Mouse (Mus musculus) skeletal muscle tissue, adult 2 months (tissue): ENCODE data around the gene Cyp1b1.

Experiments used
- DNase-seq: peaks from one replicate; pipeline ENCODE4 v3.0.0-alpha.2; 2012; ENCODE audit warnings: low read depth, low spot score

Gene Cyp1b1

DNA sequence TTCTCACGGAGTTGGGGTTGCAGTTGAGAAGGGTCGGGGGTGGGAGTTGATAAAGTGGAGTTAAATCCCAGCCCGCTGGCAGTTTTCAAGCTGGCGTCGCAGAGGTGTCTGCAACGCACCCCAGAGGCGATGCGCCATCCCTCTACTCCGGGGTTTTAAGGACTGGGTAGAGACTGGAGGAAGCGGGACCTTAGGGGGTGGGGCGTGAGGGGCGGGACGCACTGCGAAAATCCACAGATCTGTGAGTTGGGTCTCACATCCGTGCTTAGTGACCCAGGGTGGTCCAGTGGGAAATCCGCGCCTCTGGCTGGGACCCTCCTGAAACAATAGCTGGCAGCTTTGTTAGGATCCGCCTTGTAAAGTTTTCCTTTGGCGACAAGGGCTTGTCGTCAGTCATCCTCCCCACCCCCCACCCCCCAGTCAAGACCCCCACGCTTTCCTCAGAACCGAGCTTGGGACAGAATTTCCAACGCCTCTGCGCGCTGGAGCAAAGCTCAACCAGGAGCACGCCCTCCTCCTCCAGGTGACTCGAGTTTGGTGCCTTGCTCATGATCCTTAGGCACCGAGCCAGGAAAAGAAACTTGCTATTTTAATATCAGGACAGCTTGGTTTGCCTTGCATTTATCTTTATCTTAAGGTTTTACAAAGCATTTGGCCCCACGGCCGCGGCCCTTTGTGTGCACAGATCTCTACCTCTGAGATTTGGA is at the start of gene Cyp1b1:
TSS of gene Cyp1b1 (minus strand) at position 131 of the 707 bp plus-strand sequence.
- DNase-seq, result no peak

DNA sequence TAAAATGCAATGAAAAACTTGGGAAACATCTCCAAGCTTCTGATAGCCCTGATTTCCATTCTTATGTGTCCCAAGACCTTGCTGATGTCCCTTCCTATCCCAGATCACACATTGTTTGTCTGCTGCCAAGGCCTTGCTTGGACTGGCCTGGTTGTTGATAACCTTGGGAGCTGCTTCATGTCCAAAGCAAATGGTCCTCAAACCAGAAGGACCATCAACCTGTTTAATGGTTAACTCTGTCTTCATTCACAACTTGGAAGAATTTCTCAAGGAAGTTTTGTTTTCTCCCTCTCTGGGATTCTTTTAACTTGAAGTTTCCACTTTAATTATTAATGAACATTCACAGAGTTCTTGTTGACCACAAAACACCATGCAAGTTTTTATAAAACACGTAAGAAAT is 47.0 kb upstream of the Cyp1b1 start:
- no peak for DNase-seq

DNA sequence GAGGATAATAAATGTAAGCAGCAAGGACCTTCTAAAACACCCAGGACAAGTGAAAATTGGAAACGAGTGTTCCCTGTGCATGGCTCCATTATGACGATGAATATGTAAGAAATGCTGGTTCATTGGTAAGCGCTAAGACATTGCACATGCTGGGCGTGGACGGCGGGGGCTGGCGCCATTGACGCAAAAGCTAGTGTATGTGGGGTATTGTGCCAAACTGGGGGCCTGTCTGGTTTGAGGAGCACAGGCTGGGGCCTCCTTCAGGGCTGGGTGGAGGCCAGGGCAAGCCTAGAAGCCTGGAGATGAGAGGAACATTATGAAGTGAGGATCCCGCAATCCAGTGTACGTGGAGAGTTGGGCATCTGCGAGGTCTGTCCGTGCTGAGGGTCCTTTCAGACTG is 39.0 kb upstream of the Cyp1b1 start:
- no peak for DNase-seq

DNA sequence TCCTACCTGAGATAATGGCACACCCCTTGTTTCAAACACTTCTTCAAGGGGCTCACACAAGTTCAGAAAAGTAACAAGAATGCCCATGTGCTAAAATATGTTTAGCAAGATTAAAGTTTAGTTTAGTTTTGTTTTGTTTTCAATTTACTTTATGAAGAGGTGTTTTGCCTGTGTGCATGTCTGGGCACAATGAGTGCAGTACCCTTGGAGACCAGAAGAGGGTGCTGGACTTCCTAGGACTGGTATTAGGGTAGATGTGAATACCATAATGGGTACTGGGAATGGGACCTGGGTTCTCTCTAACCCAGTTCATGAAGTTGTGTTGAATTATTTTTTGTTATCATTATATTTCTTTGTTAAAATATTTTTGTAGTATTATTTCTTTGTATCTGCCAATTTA is 38.0 kb upstream of the Cyp1b1 start:
- DNase-seq, result no peak

DNA sequence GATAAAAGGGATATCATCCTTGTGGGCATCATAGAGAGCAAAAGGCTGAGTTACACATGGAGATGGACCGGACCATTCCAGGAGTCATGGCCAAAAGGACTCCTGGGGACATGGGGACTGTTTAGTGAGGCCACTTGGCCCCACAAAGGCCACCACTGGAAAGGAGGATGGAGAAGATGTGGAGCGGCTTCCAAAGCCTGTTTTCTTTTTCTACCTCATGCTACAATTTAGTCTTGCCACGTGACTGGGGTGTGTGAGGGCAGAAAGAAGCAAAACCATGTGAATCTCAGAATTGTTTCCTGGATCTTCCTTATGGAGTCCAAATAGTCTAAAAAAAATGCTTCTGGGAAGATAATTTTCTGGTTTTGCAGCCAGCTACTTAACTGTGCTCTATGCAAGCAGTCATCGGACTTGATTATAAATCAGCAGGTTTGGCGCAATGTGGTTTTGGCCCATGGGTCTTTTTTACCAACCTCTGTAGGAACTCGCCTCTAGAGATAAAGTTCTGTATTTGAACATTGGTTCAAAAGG is 36.9 kb upstream of the Cyp1b1 start:
- DNase-seq, result no peak

DNA sequence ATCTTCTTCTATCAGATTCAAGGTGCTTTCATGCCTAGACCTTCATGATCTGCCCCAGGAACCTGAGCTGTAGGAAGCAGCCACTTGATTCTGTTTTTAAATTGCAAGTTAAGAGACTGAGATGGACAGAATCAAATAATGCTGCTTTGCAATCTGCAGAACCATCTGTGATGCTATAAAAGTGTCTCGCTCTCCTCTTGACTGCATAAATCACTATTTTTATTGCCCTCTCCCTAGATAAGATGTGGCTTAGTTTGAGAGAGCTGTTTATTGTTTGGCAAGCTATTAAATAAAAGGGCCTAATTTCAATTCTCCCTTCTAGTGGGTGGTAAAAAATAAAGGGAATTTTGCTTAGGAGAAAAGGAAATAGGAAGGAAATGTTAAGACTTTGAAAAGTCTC is 34.8 kb upstream of the Cyp1b1 start:
- DNase-seq, result no peak

DNA sequence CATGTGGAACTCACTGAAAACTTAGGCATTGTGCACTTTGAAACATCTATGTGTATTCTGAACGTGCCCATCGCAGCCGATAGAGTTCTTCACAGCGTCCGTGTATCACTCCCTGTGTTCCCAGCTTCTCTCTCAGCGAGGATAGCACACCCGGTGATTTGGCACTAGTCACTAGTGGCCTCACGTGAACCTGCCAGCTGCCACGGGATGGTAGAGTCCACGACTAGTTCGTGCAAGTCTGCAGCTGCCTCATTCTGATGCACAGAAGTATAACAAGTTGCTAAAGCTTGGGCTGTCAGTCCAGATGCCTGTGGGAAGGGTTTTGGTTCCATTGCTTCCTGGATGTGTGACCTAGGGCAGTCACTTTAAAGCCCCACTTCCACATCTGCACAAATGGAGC is 32.1 kb upstream of the Cyp1b1 start:
- no peak for DNase-seq

DNA sequence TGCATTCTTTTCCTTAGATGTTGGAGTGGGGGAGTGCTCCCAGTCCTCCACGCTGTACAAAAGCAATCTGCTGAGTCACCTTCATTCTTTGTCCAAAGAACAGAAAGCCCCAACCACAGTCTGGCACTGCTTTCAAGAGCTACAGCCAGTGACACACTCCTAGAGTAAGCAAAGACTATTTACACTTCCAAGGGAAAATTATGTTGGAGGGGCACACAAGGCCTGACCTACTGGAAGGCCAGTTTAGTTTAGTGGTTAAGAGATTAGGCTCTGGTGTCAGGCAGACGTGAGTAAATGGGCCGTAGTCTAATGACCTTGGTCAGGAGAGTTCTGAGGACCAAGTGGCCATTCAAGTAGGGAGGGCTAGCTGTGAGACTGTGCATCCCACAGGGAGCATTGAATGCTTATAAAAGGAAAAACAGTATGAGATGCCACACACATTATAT is 31.3 kb upstream of the Cyp1b1 start:
- DNase-seq, result peak; percentile 52

DNA sequence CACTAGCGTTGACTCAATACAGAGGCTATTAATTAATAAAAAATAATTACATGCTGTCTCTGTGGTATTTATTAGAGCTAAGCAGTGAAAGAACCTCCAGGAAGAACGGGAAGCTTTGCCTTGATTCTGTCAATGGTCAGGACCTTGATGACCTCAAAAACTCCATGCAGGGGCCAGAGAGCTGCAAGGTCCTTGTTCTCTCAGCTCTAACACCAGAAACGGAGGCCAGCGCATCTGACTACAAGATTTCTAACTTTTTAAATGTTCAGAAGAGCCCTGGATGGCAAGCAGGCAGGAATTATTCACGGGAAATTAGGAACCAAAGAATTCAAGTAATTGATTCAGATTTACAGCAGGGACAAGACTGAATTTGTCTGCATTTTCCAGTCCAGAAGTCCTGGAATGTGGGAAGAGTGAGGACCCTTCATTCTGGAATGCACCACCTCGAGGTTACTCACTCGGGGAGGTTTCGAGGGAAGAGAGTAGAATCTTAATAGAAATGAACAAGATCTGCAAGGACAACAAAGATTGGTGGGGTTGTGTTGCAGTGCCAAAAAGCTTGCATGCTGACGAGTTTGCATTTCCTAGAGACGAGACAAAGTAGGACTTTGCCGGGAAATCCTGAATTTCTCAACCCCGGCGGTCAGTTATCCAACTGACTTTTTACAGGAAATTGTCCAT is 30.3 kb upstream of the Cyp1b1 start:
- DNase-seq, result no peak

DNA sequence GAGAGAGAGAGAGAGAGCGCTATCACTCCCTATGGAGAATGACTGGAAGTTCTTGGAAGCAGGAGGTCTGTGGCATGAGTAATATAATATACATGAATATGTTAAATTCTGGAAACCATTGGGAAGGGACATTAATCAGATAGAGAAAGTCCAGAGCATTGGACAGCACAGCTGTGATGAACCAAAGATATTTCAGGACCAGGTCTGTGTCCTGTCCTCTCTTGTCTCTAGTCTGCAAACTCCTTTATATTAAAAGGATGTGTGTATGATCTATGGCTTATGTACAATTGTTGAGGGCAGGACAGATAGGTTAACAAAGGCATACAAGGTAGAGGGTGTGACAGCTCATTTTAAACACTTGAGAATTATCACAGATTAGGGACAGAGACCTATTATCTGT is 28.6 kb upstream of the Cyp1b1 start:
- no peak for DNase-seq

DNA sequence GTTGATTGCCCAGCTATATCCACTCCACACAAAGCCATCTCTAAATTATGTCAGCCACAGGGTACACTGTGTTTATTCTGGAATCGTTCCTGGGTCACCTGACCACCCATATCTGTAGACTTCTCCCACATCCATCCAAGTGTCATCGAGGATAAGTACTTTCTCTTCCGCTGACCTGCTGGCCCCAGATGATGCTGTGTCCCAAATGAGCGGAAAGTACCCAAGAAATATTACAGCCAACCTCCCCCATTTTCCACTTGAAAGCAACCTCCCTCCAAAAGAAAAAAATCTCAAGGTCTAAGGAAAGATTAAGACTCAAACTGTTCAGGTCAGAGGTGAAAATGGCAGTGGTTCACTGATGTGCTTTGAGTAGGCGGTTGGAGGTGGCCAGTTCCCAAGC is 27.8 kb upstream of the Cyp1b1 start:
- DNase-seq, result no peak

DNA sequence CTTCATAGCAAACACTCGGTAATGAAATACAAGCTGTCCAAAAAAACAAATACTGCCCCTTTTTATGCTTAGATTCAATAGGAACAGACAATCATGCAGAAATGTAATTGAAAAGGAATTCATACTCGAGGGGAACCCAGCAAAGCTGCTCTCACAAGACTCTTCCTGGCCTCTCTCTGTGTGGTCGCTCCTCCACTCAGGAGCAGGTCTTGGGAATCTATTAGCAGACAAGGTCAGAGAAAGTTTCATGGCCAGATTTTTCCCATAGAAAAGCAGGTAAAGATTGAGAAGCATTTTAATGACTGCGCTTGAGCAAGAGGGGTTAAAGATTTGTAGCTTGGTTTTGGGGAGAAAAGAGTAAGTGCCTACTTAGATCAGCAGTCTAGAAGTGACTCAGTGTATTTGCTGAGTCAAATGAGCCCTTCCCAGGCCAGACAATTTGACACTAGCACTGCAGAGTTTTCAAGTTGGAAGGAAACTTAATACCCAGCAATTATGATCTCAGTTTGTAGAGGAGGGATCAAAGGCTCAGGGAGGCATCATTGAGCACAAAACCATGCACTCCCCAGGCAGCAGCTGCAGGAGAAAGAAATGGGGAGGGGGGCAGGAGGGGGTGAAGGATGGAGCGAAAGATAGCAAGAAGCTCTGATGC is 24.1 kb upstream of the Cyp1b1 start:
- peak; percentile 28 for DNase-seq

DNA sequence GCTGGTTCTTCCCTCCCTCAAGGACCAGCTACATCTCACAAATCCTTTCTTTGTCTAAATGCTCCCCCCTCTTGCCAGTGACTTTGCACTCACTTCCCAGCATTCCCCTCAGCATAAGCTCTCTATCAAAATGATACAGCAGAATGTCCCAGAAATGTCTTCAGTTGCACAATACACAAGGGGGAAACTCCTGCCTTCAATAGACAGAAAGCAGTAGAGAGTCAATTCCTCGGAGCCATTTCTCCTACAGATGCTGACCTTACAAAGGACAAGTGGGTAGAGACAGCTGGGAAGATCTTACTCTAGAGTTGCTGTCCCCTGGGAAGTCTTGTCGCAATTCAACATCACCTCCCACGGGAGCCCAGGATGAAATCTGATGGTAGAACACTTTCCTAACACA is 22.7 kb upstream of the Cyp1b1 start:
- peak; percentile 33 for DNase-seq

DNA sequence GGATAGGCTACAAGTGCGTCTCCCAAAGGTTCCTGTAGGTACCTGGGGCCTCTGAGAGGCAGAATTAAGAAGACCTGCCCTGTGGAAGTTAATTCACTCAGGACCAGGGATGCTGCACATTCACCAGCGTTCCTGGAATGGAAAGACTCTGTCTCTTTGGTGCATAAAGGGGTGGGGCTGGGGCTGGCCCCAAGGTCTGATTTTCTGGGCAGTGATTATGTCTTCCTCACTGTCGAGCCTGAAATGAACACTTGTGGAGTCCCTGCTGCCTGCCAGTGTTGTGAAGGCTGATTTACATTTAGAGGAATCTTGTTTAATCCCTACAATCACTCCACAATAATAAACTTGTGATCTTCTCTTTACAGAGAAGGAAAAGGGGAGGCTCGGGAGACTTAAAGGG is 18.2 kb upstream of the Cyp1b1 start:
- no peak for DNase-seq

DNA sequence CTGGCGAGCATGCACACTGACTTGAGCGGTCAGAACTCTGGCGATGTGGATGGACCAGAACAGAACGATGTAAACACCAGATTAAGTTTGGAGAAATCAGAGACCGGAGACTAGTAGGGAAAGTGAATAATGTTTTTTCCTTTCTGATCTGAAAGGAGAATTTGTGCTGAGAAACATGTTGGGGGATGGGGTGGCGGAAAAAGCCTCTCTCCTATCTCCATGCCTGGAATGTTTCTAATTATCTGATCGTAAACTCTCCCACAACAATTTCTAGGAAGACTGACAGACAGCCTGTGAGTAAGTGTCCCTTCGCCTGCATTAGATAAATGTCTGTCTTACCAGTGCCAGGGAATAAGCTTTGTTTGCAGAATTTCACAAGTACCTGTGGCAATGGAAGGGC is 16.1 kb upstream of the Cyp1b1 start:
- no peak for DNase-seq

DNA sequence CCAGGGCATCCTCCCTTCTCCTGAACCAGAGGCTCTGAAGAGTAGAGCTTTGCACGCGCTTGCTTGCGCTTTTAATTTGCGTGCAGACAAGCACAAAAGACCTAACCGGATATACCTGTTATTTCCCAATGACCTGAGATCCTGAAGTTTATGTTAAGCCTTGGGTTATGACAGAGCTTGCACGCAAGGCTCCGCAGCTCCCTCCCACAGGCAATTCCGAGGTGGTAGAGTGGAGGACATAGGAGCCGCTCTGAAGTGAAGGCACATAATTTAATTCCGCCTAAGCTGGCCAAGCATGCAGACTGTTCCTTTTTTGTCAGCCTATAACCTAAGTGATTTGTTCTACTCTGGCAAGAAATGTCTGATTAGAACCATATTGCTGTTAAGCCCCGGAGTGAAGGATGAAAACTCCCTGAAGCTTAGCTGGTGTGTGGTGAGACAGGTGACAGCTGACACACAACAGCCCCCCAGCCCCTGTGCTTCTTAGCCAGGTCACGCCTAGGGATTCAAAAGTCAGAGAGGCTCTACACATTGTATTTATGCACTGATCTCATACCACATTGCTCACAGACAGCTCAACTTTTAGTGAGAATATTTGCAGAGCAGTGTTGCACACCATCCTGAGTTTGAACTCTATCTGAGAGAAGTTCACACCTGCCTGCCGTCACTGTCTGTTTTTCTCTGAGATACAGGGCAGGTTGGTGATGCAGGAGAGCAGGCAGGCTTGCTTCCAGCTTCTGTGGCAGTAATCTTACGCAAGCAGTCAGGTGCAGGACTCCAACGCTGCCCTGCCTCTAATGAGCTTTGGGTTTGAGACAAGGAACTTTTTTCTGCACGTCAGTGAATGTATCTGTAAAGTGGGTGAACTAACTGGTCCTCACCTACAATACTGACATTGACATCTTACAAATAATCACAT is 14.0 kb upstream of the Cyp1b1 start:
- no peak for DNase-seq

DNA sequence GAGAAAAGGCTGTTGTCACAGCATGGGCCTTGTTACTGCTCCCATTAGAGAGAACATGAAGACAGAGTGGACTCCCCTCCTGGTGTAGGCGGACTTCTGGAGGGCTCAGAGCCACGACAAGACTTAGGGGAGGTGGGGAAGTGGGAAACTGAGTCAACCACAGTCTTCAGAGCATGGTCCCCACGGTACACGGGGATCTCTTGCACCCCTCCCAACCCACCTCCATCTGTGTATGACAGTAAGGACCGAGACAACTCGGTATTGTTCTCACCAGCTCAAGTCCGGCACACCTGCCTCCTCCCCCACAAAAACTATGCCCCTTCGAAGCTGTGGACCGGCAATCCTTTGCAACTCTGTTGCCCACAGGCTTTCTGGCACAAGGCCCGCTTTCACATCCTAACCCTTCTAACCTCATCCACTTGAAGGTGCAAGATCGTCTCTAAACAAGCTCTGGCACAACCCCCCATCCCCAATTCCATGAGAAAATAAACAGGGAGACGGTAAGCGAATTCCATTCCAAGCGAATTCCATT is 13.3 kb upstream of the Cyp1b1 start:
- no peak for DNase-seq

DNA sequence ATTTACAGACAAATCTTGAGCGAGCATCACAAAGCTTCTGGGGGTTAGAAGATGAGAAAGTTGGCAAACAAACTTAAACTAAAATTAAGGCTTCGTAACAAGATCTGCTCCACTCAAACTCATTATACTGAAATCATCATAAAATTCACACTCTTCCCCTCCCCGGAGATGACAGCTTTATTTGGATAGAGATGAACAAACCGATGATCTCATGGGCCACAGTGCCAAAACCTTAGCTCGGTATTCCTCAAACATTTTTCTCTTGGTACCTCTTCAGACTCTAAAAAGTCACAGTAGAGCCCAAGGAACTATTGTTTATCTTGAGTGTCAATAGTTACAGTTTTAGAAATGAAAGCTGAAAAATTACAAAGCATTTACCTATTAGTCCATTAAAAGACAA is 11.8 kb upstream of the Cyp1b1 start:
- no peak for DNase-seq

DNA sequence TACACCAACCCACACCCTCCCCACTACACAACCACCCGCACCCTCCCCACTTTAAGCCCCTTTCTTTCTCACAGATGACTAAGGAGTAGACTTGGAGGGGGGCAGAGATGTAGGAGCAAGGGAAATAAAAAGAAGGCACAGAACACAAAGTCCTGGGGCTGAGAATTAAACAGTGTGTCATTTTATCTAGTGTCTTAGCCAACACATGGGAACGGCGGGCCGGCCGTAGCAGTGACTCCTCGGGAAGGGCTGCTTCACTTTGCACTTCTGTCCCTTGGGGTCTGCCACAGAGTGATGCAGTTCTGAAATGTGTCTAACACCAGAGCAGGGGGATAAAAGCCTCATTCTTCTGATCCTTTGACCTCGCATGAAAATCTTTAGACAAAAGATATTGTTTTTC is 5.8 kb upstream of the Cyp1b1 start:
- no peak for DNase-seq

DNA sequence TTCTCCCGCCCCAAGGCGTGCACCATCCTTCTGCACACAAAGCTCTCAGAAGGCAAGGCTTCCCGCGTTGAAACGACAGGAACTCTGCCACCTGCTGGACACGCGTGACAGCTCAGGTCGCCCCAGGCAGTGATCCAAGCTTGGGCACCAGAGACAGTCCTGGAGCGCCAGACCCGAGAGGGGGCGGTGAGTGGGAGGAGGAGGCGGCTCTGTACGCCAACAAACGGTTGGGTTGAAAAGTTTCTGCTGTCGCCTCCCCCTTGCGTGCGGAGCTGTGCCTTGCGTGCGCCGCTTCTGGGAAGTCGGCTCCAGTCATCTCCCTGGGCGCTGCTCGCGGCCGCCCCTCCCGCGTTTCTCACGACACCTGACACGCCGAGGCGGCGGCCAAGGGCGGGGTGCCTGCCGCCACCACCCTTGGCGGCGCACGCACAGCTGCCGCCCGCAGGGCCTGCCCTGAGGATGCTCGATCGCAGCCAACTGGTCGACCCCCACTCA is 835 bp upstream of the Cyp1b1 start:
- peak; percentile 61 for DNase-seq

DNA sequence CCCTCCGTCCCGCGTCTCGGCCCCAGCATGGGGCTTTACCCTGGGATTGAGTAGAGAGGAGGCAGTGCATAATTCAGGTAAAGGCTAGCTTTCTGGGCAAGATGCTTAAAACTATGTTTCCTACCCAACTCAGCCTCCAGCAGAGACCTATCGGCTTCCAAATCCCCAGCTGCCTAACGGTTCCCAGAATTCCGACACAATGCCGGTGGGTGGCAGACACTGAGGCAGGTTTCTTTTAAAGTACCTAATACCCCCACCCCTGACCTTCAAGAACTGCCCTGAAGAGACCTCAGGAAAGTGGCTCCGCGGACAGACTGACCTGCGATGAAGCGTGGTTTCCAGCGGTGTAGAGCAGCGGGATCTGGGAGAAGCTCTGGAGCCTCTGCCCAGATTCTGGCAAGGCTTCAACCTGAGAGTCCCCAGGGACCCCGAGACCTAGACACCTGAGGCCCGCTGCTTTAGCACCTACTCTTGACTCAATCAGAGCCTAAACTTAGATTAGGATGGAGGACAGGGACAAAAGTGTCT is 429 bp downstream of the Cyp1b1 start:
- DNase-seq, result no peak
